Mouse (Mus musculus): ENCODE data around the gene Mprip. TPM values are rescaled to one million over a fixed set of nuclear protein-coding genes. Genes with fewer than 3 reads are reported as not detected.
A peak's percentile ranks its signal among the peaks of the same experiment; 100 is the strongest.
"Not testable (repeated sequence)": the region's sequence is repeated elsewhere in the genome, so short reads cannot be mapped to it uniquely, and the experiment has no call there.

Gene Mprip
- total RNA-seq (2021) = 100 to 1,000 TPM; 267 to 302 TPM

- DNase-seq (ENCODE audit: extremely low spot score in 1 of 2, low spot score in 1 of 2) = no peak
These were observed at the start of gene Mprip for GRCm38 (mm10) chr11:59661005-59661404. TSS of gene Mprip (plus strand) at chr11:59661305.

GRCm38 (mm10) chr11:59611646-59612045 is 49.5 kb upstream of the Mprip start:
- DNase-seq (ENCODE audit: extremely low spot score in 1 of 2, low spot score in 1 of 2) = no peak

DNA sequence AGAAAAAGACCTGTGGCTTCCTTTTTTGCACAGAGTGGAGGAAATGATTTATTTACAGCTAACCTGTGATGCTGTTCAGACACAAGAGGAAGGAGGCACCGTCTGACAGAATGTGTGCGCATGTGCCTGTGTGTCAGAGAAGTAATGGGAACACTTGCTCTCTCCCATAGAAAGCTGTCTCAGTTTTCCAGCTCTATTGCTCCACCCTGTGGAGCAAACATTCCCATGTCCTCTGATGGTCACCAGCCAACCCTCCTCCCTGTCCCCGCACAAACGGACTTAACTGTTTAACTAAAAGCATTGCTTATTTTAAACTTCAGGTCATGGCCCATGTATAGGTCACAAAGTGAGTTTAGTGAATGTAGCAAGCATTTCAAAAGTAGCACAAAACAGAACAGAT is 47.0 kb upstream of the Mprip start:
- peak in 1 of 2 experiments; percentile 39 for DNase-seq (ENCODE audit: extremely low spot score in 1 of 2, low spot score in 1 of 2)

GRCm38 (mm10) chr11:59616986-59617385 is 44.1 kb upstream of the Mprip start:
- DNase-seq (ENCODE audit: extremely low spot score in 1 of 2, low spot score in 1 of 2) = not testable (repeated sequence)

- no peak for DNase-seq (ENCODE audit: extremely low spot score in 1 of 2, low spot score in 1 of 2)
These were observed 38.9 kb upstream of the Mprip start for GRCm38 (mm10) chr11:59622214-59622613.

DNA sequence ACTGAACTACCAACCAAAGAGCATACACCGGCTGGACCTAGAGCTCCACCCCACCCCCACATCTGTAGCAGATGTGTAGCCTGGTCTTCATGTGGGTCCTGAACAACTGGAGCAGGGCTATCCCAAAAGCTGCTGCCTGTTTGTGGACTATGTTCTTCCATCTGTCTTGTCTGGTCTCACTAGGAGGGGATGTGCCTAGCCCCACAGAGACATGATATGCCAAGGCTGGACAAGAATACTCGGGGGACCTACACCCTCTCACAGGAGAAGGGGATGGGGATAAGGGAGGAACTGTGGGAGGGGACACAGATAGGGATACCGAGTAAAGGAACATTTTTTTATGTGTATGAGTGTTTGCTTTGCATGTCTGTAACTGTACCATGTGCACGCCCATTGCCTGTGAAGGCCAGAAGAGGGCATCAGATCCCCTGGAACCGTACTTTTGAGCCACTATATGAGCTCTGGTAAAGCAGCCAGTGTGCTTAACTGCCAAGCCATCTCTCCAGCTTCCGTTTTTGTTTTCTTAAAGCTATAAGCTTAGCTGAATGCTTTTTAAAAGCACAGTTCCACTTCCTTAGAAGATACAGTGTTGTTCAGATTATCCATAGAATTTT is 37.0 kb upstream of the Mprip start:
- peak; percentile 18 to 51 for DNase-seq (ENCODE audit: extremely low spot score in 1 of 2, low spot score in 1 of 2)

DNA sequence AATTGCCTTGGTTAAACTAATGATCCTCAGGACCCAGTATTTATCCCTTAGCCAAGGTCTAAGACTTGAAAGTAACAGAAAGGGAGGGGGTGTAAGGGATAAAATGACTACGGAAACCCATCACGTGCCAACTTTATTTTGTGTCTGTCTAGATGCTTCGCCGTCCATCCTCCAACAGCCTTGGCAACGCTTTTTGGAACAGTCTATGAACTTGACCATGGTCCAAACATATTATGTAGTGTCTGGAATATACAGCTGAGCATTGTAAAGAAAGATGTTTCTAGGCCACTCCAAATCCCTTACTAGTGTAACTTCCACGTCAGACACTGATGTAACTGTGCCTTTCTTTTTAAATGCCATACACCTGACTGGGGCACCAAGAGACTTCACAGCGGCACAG is 34.9 kb upstream of the Mprip start:
- no peak for DNase-seq (ENCODE audit: extremely low spot score in 1 of 2, low spot score in 1 of 2)

DNA sequence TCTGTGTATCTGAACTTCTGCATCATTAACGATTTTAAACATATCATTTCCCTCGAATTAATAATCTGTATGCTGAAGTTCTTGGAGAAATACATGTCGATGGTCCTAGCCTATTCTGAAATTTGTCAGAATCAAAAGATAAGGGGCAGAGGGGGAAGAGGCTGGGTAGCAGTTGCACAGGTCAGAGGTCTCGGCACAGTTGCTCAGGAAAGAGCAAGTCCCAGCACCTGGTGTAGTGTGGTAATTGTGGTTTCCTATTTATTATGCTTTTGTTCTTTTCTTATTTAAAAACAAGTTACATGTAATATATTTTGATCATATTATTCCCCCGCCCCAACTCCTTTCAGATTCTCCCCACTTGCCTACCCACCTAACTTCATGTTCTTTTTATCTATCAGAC is 32.9 kb upstream of the Mprip start:
- DNase-seq (ENCODE audit: extremely low spot score in 1 of 2, low spot score in 1 of 2) = no peak

GRCm38 (mm10) chr11:59629871-59630270 is 31.2 kb upstream of the Mprip start:
- DNase-seq (ENCODE audit: extremely low spot score in 1 of 2, low spot score in 1 of 2) = no peak

- no peak for DNase-seq (ENCODE audit: extremely low spot score in 1 of 2, low spot score in 1 of 2)
These were observed 29.1 kb upstream of the Mprip start for GRCm38 (mm10) chr11:59631980-59632379.

DNA sequence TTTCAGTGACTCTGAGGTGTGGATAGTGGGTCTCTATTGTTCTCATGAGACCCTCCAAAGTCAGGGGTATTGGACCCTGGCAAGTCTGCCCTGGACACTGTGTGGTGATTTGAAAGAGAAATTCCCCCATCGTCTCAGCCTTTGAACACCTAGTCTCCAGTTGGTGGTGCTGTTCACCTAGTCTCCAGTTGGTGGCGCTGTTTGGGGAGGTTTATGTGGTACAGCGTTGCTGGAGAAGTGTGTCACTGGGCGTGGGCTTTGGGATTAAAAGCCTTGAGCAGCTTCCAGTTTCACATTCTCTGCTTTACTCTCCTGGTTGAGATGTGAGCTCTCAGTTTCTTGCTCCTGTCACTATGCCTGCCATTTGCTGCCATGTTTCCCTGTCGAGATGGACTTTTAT is 28.1 kb upstream of the Mprip start:
- peak; percentile 19 to 62 for DNase-seq (ENCODE audit: extremely low spot score in 1 of 2, low spot score in 1 of 2)

DNA sequence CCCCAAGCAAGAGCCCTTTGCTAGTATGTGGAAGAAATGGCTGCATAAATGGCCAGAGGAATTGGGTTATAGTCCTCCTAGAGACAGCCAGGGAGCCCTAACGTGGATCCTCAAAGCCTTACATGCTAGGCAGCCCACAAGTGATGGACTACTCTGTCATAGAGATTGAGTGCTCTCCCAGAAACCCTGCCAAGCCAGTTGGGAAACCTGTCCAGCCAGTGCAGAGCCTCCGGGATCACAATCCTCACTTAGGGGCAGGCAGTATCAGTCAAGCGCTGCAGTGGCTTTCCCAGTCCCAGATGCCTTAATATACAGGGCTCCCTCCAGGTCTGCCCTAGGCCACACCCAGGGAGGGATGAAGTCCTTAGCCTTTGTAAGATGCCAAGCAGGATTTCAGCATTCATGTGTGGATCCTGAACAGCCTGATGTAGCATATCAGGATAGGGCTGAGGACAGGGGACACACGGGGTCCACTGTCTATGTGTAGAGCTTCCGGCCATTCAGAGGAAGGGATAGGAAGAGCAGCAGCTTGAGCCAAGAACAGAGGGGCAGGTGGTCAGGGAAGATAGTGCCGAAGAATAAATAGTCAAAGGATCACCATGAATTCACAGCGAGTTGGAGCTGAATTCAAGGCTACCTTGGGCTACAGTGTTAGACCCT is 27.0 kb upstream of the Mprip start:
- DNase-seq (ENCODE audit: extremely low spot score in 1 of 2, low spot score in 1 of 2) = no peak

GRCm38 (mm10) chr11:59635251-59635795 is 25.8 kb upstream of the Mprip start:
- DNase-seq (ENCODE audit: extremely low spot score in 1 of 2, low spot score in 1 of 2) = no peak

GRCm38 (mm10) chr11:59635821-59636694 is 25.0 kb upstream of the Mprip start:
- no peak for DNase-seq (ENCODE audit: extremely low spot score in 1 of 2, low spot score in 1 of 2)

DNA sequence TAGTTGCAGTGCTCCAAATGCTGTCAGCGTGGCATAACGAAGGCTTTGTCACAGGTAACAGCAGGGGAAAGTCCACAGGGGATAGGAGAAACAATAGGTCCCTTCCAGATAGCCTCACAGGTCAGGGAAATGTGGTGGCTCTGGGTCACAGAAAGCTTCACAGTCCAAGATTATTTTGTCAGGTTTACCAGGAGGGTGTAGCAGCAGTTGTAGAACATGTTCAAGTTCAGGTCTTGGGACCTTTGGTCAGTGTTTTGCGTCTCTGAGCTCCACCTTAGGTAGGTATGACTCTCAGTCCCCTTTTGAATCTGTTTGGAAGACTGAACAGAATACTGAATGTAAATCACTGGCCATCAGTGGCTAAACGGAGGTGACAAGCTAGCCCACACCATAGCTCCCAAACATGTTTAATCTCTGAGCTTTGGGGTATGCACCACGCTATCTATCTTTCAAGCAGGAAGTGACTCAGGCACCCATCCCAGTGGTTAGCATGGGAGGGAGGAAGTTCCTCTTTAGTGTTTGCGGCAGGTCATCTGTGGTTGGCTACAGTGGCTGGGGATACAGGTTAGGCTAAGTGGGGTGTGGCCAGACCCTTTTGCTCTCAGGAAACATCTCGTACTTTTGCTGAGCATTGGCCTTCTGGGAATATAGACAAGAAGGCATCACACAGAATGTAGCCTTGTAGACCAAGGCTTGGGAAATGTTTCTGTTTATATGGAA is 24.2 kb upstream of the Mprip start:
- DNase-seq (ENCODE audit: extremely low spot score in 1 of 2, low spot score in 1 of 2) = no peak

DNA sequence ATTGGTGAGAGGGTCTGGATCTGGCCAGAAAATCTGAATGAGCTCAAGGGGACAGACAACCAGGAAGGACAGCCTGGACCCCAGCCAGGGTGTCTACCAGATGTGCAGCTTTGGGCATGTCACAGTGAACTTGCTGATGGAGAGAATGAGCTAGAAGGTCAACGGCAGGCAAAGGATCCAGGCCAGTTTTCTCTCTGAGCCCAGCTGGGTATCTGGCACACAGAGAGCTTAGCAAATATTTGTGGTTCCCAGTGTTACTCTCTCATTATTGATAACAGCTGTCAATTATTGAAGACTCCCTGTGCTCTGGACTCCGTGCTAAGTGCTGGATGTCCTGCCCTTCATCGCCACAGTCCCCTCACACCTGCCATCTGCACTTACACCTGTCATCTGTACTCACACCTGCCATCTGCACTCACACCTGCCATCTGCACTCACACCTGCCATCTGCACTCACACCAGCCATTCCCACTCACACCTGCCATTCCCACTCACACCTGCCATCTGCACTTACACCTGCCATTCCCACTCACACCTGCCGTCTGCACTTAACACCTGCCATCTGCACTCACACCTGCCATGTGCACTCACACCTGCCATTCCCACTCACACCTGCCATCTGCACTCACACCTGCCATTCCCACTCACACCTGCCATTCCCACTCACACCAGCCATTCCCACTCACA is 21.0 kb upstream of the Mprip start:
- no peak for DNase-seq (ENCODE audit: extremely low spot score in 1 of 2, low spot score in 1 of 2)

DNA sequence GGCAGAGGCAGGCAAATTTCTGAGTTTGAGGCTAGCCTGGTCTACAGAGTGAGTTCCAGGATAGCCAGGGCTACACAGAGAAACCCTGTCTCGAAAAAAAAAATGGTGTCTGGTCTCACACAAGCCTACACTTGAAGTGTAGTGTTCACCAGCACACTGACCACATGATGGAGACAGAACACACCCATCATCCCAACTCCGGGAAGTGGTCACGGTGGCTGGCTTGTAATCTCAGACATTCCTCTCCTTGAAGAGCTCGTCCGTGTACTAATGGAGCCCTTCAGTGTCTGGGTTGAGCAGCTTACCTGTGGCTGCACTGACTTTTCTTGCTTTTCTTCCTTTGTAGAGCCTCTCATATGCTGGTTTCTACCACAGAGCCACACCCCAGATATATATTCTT is 19.9 kb upstream of the Mprip start:
- no peak for DNase-seq (ENCODE audit: extremely low spot score in 1 of 2, low spot score in 1 of 2)

GRCm38 (mm10) chr11:59642420-59642819 is 18.7 kb upstream of the Mprip start:
- no peak for DNase-seq (ENCODE audit: extremely low spot score in 1 of 2, low spot score in 1 of 2)

- DNase-seq (ENCODE audit: extremely low spot score in 1 of 2, low spot score in 1 of 2) = no peak
These were observed 16.1 kb upstream of the Mprip start for GRCm38 (mm10) chr11:59645036-59645435.

DNA sequence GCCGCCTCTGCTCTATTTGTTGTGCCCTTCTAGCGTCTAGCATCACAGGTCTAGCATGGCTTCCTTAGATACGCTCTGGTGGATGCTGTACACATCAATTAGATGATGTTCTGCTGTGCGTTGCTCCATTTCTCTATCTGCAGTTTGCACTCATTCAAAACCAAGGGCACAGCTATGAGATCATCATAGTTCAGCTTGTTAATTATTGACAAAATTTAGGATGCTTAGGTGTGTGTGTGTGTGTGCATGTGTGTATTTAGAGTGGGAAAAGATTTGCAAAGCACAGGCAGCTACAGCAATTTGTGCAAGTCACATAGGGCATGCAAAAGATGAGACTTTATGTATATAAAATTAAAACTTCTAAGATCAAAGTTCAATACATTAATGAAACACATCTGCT is 12.0 kb upstream of the Mprip start:
- no peak for DNase-seq (ENCODE audit: extremely low spot score in 1 of 2, low spot score in 1 of 2)
